Mouse (Mus musculus) liver, embryonic 13.5 days (tissue): Measurements from ENCODE around the gene Cops8. TPM values are rescaled to one million over a fixed set of nuclear protein-coding genes. Genes with fewer than 3 reads are reported as not detected.
A peak's percentile ranks its signal among the peaks of the same experiment; 100 is the strongest.

ENCODE experiments used
- ATAC-seq: fragments of 200-750 bp; cut with Nextera tagmentation; 2 replicates; pipeline ENCODE4 v1.8.0; 2017; ENCODE audit warnings: low read depth, mild to moderate bottlenecking, moderate number of reproducible peaks, moderate library complexity
- DNase-seq: peaks from one replicate; pipeline ENCODE4 v3.0.0; 2022
- H3K27ac ChIP-seq: fragments of 300-500 bp; sonication (generic); 2 replicates; pipeline ENCODE4 v1.5.1; 2015; ENCODE audit warnings: moderate library complexity, mild to moderate bottlenecking, inconsistent platforms
- H3K27me3 ChIP-seq: fragments of 300-500 bp; sonication (generic); 2 replicates; pipeline ENCODE4 v1.6.1; 2015; ENCODE audit warnings: mild to moderate bottlenecking, inconsistent platforms
- H3K36me3 ChIP-seq: fragments of 300-500 bp; sonication (generic); 2 replicates; pipeline ENCODE4 v1.6.1; 2015; ENCODE audit warnings: mild to moderate bottlenecking, inconsistent platforms
- H3K4me1 ChIP-seq: fragments of 300-500 bp; sonication (generic); replicated peaks from 2 replicates; pipeline ENCODE4 v1.6.1; 2015; ENCODE audit warnings: inconsistent platforms
- H3K4me2 ChIP-seq: fragments of 300-500 bp; sonication (generic); 2 replicates; pipeline ENCODE4 v1.6.1; 2015; ENCODE audit warnings: inconsistent platforms, mild to moderate bottlenecking, moderate library complexity
- H3K4me3 ChIP-seq: fragments of 300-500 bp; sonication (generic); replicated peaks from 2 replicates; pipeline ENCODE4 v1.5.1; 2015; ENCODE audit warnings: mild to moderate bottlenecking, inconsistent platforms
- H3K9ac ChIP-seq: fragments of 300-500 bp; sonication (generic); 2 replicates; pipeline ENCODE4 v1.6.1; 2015; ENCODE audit warnings: mild to moderate bottlenecking, inconsistent platforms
- H3K9me3 ChIP-seq: fragments of 300-500 bp; sonication (generic); replicated peaks from 2 replicates; pipeline ENCODE4 v1.6.1; 2016; ENCODE audit warnings: inconsistent platforms
- WGBS: fragments of 180-500 bp; shearing (Covaris S2); methylation state at CpG from one replicate; pipeline ENCODE4 v1.1.7; 2015; ENCODE audit not compliant: insufficient replicate concordance; 5-methylcytosine and 5-hydroxymethylcytosine counted together
- polyA plus RNA-seq: library from polyadenylated mRNA; unstranded; fragments of >200 nt; fragmentation: Nextera tagmentation; extraction: Ambion mirVana; gene quantifications from 2 replicates; pipeline ENCODE4 v1.2.1, GENCODE M21; 2015

The Cops8 gene
- polyA plus RNA-seq = 65.4 and 67.4 TPM in 2 replicates

GRCm38 (mm10) chr1:90602759-90603560 is at the start of gene Cops8:
Gene Cops8, plus strand, starts transcription at chr1:90602981.
- ATAC-seq = peak; percentile 99
- Histone ChIP-seq H3K9me3 (no peaks in the 10 kb centered on the region), H3K9ac (peak within 1 kb of the TSS; percentile 84), H3K4me2 (peak within 1 kb of the TSS; percentile 77), H3K4me1 (peaks cover 14% of the 10 kb centered on the region), H3K36me3 (peaks cover 26% of the 10 kb centered on the region), H3K27ac (peak within 1 kb of the TSS; percentile 71), H3K27me3 (peaks cover 3% of the 10 kb centered on the region; the same call in 1 of the 2 replicates), H3K4me3 (peak within 1 kb of the TSS; percentile 85)
- WGBS = 5% methylated on average over 48 of the region's 48 CpGs
- DNase-seq = peak; percentile 90

DNA sequence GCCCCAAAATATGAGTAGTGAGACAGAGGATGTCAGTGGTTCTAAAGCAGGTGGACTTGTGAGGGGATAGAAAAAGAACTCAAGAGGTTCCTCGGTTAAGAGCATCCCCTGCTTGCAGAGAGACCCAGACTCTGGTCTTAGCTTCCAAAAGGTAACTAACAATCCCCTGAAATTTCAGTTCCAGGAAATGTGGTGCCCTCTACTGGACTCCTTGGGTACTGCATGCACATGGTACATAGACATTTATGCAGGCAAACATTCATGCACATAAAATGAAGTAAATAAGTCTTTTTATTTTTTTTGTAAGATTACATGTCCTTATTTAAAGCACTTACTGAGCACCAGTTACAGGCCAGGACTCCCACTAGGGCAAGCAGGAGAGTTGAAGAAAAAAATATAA is 45.6 kb upstream of the Cops8 start:
- Histone ChIP-seq H3K36me3 (no peaks in the 10 kb centered on the region), H3K4me1 (no peaks in the 10 kb centered on the region), H3K4me2 (no peak overlapping the region), H3K4me3 (no peak overlapping the region), H3K27me3 (no peaks in the 10 kb centered on the region), H3K9ac (no peak overlapping the region), H3K9me3 (no peaks in the 10 kb centered on the region), H3K27ac (no peak overlapping the region)
- DNase-seq = no peak
- ATAC-seq = no peak
- WGBS = 70% methylated on average over 1 of the region's 1 CpGs

- 47% methylated on average over 5 of the region's 5 CpGs for WGBS
- H3K4me2 ChIP-seq = no peak overlapping the region
- no peak overlapping the region for H3K27ac ChIP-seq
- H3K9me3 ChIP-seq = no peaks in the 10 kb centered on the region
- no peaks in the 10 kb centered on the region for H3K36me3 ChIP-seq
- no peak overlapping the region for H3K9ac ChIP-seq
- DNase-seq (no peak), ATAC-seq (no peak)
- H3K27me3 ChIP-seq = no peaks in the 10 kb centered on the region
- H3K4me3 ChIP-seq = no peak overlapping the region
- H3K4me1 ChIP-seq = no peaks in the 10 kb centered on the region
Observed at GRCm38 (mm10) chr1:90560942-90561726, 41.6 kb upstream of the Cops8 start.

DNA sequence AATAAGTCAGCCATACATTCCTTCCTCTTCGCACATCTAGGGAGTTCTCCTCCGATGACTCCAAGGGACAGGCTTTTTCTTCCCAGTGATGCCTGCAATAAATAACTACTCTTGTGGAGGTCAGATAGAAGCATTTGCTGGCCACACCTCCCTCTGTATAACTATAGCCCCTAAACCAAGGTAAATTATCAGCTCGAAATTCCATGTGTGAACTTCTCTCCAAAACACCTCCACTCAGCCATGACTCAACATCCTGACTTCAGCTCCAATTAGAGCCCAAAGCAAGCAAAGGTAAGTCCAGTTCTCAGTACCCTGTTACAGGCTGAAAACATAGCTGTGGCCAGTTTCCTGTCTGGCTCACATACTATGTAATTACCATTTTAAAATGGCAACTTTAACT is 38.8 kb upstream of the Cops8 start:
- ATAC-seq = no peak
- 59% methylated on average over 3 of the region's 3 CpGs for WGBS

GRCm38 (mm10) chr1:90566664-90567440 is 35.9 kb upstream of the Cops8 start:
- H3K4me2 ChIP-seq = no peak overlapping the region
- no peaks in the 10 kb centered on the region for H3K9me3 ChIP-seq
- 66% methylated on average over 15 of the region's 15 CpGs for WGBS
- no peak overlapping the region for H3K9ac ChIP-seq
- no peak overlapping the region for H3K27ac ChIP-seq
- no peak overlapping the region for H3K4me3 ChIP-seq
- H3K36me3 ChIP-seq = no peaks in the 10 kb centered on the region
- no peaks in the 10 kb centered on the region for H3K27me3 ChIP-seq
- no peaks in the 10 kb centered on the region for H3K4me1 ChIP-seq
- DNase-seq (no peak), ATAC-seq (no peak)

More for the DNA sequence above, 38.8 kb upstream of the Cops8 start:
- Histone ChIP-seq H3K9ac (no peak overlapping the region), H3K4me1 (no peaks in the 10 kb centered on the region), H3K36me3 (no peaks in the 10 kb centered on the region), H3K27me3 (no peaks in the 10 kb centered on the region), H3K27ac (no peak overlapping the region), H3K4me2 (no peak overlapping the region), H3K4me3 (no peak overlapping the region), H3K9me3 (no peaks in the 10 kb centered on the region)
- no peak for DNase-seq

GRCm38 (mm10) chr1:90573831-90574230 is 28.9 kb upstream of the Cops8 start:
- Histone ChIP-seq H3K9me3 (no peaks in the 10 kb centered on the region), H3K4me3 (no peak overlapping the region), H3K9ac (no peak overlapping the region), H3K36me3 (no peaks in the 10 kb centered on the region), H3K4me1 (no peaks in the 10 kb centered on the region), H3K27me3 (no peaks in the 10 kb centered on the region), H3K4me2 (no peak overlapping the region), H3K27ac (no peak overlapping the region)
- DNase-seq (no peak), ATAC-seq (no peak)
- 71% methylated on average over 6 of the region's 6 CpGs for WGBS

DNA sequence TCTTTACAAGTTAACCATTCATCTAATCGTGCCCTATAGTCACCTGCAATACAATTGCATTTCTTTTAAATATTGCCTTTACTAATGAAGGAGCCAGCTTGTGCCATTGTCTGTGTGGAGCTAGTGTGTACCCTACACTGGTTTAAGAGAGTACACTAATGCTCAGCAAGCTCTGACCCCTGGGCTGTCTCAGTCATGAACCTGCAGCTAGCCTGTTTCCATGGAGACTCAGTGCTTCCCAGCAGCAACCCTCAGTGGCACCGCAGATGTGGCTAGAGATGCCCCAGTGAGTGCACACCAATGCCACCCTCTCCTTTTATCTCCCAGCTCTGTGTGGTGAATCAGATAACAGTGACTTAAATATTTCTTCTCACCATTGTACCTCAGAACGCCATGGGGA is 27.9 kb upstream of the Cops8 start:
- no peak overlapping the region for H3K9ac ChIP-seq
- 57% methylated on average over 3 of the region's 3 CpGs for WGBS
- H3K4me3 ChIP-seq = no peak overlapping the region
- DNase-seq = no peak
- H3K27me3 ChIP-seq = no peaks in the 10 kb centered on the region
- H3K27ac ChIP-seq = no peak overlapping the region
- no peaks in the 10 kb centered on the region for H3K4me1 ChIP-seq
- no peaks in the 10 kb centered on the region for H3K9me3 ChIP-seq
- no peak overlapping the region for H3K4me2 ChIP-seq
- no peak for ATAC-seq
- H3K36me3 ChIP-seq = no peaks in the 10 kb centered on the region

- no peaks in the 10 kb centered on the region for H3K4me1 ChIP-seq
- H3K9ac ChIP-seq = no peak overlapping the region
- H3K36me3 ChIP-seq = no peaks in the 10 kb centered on the region
- H3K27me3 ChIP-seq = no peaks in the 10 kb centered on the region
- 41% methylated on average over 5 of the region's 5 CpGs for WGBS
- ATAC-seq (no peak), DNase-seq (no peak)
- H3K9me3 ChIP-seq = no peaks in the 10 kb centered on the region
- no peak overlapping the region for H3K4me2 ChIP-seq
- H3K27ac ChIP-seq = no peak overlapping the region
- H3K4me3 ChIP-seq = no peak overlapping the region
Observed at GRCm38 (mm10) chr1:90577417-90577816, 25.4 kb upstream of the Cops8 start.

DNA sequence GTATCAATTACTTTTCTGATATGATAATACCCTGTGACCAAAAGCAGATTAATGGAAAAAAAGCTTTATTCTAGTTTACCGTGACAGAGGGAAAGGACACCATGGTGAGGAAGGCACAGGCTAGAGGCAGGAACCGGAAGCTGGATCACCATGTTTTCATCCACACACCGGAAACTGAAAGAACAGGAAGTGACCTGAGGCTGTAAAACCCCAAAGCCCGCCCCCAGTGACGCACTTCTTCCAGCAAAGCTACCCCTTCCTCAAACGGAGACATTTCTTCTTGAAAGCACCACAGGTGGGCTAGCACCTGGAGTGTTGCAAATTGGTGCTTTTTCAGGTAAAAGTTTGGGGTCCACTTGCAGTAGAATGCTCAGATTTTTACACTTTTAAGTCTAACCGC is 20.1 kb upstream of the Cops8 start:
- Histone ChIP-seq H3K27me3 (no peaks in the 10 kb centered on the region), H3K4me1 (no peaks in the 10 kb centered on the region), H3K36me3 (no peaks in the 10 kb centered on the region), H3K27ac (no peak overlapping the region), H3K4me3 (no peak overlapping the region), H3K4me2 (no peak overlapping the region), H3K9me3 (no peaks in the 10 kb centered on the region), H3K9ac (no peak overlapping the region)
- no peak for DNase-seq
- 39% methylated on average over 7 of the region's 7 CpGs for WGBS
- no peak for ATAC-seq

- no peak overlapping the region for H3K9ac ChIP-seq
- DNase-seq = peak; percentile 26
- no peaks in the 10 kb centered on the region for H3K36me3 ChIP-seq
- 42% methylated on average over 9 of the region's 9 CpGs for WGBS
- ATAC-seq = no peak
- H3K27me3 ChIP-seq = no peaks in the 10 kb centered on the region
- no peak overlapping the region for H3K4me2 ChIP-seq
- H3K4me3 ChIP-seq = no peak overlapping the region
- H3K9me3 ChIP-seq = no peaks in the 10 kb centered on the region
- no peak overlapping the region for H3K27ac ChIP-seq
- 0 out of 2 replicates have a peak, but pooled peaks cover 8% of the 10 kb centered on the region for H3K4me1 ChIP-seq
Observed at GRCm38 (mm10) chr1:90588021-90588734, 14.6 kb upstream of the Cops8 start.
